Mouse (Mus musculus): ENCODE measurements around the gene Zfp513. TPM values are rescaled to one million over a fixed set of nuclear protein-coding genes. Genes with fewer than 3 reads are reported as not detected.

The Zfp513 gene
- polyA plus RNA-seq, 1 experiment: 65.0 TPM

DNA sequence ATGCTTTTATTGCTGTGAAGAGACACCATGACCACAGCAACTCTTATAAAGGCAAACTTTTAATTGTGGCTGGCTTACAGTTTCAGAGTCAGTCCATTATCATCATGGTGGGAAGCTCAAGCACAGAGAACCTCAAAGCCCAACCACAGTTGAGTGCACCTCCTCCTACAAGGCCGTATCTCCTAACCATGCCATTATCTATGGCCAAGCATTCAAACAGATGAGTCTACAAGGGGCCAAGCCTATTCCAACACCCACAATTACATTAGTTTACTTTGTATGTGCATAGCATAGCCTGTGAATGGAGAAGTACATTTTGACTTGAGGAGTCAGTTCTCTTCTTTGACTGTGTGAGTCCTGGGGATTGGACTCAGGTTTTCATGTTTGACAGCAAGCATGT, 37.2 kb downstream of the Zfp513 start:
- peaks cover 70% of the 10 kb centered on the region for H3K36me3 ChIP-seq (ENCODE audit: control insufficient read depth, insufficient read depth, low read length)
- H3K27me3 ChIP-seq (ENCODE audit: control insufficient read depth, insufficient read depth, low read length): no peaks in the 10 kb centered on the region
- WGBS: 95% methylated on average over 1 of the region's 1 CpGs
- H3K4me3 ChIP-seq (ENCODE audit: low read depth, low read length): no peak overlapping the region
- H3K27ac ChIP-seq (ENCODE audit: insufficient read depth, low read depth, low read length): no peak overlapping the region
- H3K4me1 ChIP-seq (ENCODE audit: control insufficient read depth, insufficient read depth, insufficient read length, low read length): no peaks in the 10 kb centered on the region; the same call in 1 of the 2 replicates
- no peak for TF ChIP-seq POLR2A (IDR thresholded peaks at IDR 0.05; ENCODE audit: low read depth, low read length)
- no peak for TF ChIP-seq CTCF (IDR thresholded peaks at IDR 0.05; ENCODE audit: extremely low read depth, insufficient read length, insufficient replicate concordance, low read depth, low read length)

DNA sequence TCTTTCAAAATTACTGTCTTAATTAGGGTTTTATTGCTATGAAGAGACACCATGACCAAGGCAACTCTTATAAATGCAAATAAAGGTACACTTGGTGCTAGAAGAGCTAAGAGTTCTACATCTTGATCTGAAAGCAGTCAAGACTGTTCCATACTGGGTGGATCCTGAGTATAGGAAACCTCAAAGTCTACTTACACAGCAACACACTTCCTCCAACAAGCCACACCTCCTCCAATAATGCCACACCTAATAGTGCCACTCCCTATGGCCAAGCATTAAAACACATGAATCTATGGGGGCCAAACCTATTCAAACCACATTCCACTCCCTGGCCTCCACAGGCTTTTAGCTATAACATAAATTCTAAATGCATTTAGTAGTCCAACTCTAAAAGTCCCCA, 39.6 kb downstream of the Zfp513 start:
- Histone ChIP-seq H3K27ac (ENCODE audit: insufficient read depth, low read depth, low read length) (no peak overlapping the region), H3K4me1 (ENCODE audit: control insufficient read depth, insufficient read depth, insufficient read length, low read length) (no peaks in the 10 kb centered on the region; the same call in 1 of the 2 replicates), H3K36me3 (ENCODE audit: control insufficient read depth, insufficient read depth, low read length) (peaks cover 69% of the 10 kb centered on the region), H3K27me3 (ENCODE audit: control insufficient read depth, insufficient read depth, low read length) (no peaks in the 10 kb centered on the region), H3K4me3 (ENCODE audit: low read depth, low read length) (no peak overlapping the region)
- TF ChIP-seq CTCF (IDR thresholded peaks at IDR 0.05; ENCODE audit: extremely low read depth, insufficient read length, insufficient replicate concordance, low read depth, low read length): no peak
- TF ChIP-seq POLR2A (IDR thresholded peaks at IDR 0.05; ENCODE audit: low read depth, low read length): no peak

- peak; percentile 84 for TF ChIP-seq POLR2A (IDR thresholded peaks at IDR 0.05; ENCODE audit: low read depth, low read length)
- no peak for TF ChIP-seq CTCF (IDR thresholded peaks at IDR 0.05; ENCODE audit: extremely low read depth, insufficient read length, insufficient replicate concordance, low read depth, low read length)
- H3K36me3 ChIP-seq (ENCODE audit: control insufficient read depth, insufficient read depth, low read length): peaks cover 26% of the 10 kb centered on the region
- H3K27me3 ChIP-seq (ENCODE audit: control insufficient read depth, insufficient read depth, low read length): no peaks in the 10 kb centered on the region
- 0 out of 2 replicates have a peak within 1 kb of the TSS, but pooled peaks have one; percentile 38 for H3K27ac ChIP-seq (ENCODE audit: insufficient read depth, low read depth, low read length)
- H3K4me3 ChIP-seq (ENCODE audit: low read depth, low read length): peak within 1 kb of the TSS; percentile 98
- peaks cover 4% of the 10 kb centered on the region; the same call in 1 of the 2 replicates for H3K4me1 ChIP-seq (ENCODE audit: control insufficient read depth, insufficient read depth, insufficient read length, low read length)
- under 1% methylated on average over 19 of the region's 19 CpGs for WGBS
These were observed 48.0 kb downstream of the Zfp513 start, which contains the start of gene Mpv17 for GRCm38 (mm10) chr5:31154152-31154553. TSS of gene Mpv17 (minus strand) at chr5:31154251.

DNA sequence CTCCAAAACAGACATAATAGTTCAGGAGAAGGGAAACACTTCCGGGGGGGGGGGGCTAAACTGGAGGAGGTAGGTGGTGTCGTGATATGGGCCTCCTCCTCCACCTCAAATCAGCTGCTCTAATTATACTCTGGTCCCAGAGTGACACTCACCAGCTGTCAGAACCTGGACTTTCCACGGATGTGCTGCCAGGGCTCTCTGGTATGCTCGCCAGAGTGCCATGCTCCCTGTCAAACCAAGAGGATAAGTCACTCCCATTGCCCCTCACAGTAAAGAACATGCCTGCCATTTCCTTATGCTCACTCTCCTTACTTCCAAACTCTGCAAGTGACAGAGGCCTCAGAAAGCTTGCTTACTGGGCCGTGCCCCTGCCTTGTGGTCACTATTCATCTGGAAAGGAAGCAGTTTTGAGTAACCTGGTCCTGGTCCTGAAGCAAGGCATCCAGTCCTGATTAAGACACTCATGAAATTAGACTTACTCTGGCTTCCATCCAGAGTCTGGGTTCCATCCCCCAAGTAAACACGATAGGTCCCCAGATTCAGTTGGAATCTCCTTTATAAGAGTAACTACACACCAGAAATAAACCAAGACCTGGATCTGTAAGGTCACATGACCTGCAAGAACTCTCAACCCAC, 48.5 kb downstream of the Zfp513 start:
- H3K36me3 ChIP-seq (ENCODE audit: control insufficient read depth, insufficient read depth, low read length): peaks cover 20% of the 10 kb centered on the region
- H3K27me3 ChIP-seq (ENCODE audit: control insufficient read depth, insufficient read depth, low read length): no peaks in the 10 kb centered on the region
- peaks cover 4% of the 10 kb centered on the region; the same call in 1 of the 2 replicates for H3K4me1 ChIP-seq (ENCODE audit: control insufficient read depth, insufficient read depth, insufficient read length, low read length)
- TF ChIP-seq CTCF (IDR thresholded peaks at IDR 0.05; ENCODE audit: extremely low read depth, insufficient read length, insufficient replicate concordance, low read depth, low read length): no peak
- WGBS: 15% methylated on average over 6 of the region's 6 CpGs
- H3K27ac ChIP-seq (ENCODE audit: insufficient read depth, low read depth, low read length): 0 out of 2 replicates have a peak overlapping the region, but pooled peaks have one; percentile 10
- peak overlapping the region; percentile 98 for H3K4me3 ChIP-seq (ENCODE audit: low read depth, low read length)

GRCm38 (mm10) chr5:31151746-31152145, 50.4 kb downstream of the Zfp513 start:
- no peak for TF ChIP-seq CTCF (IDR thresholded peaks at IDR 0.05; ENCODE audit: extremely low read depth, insufficient read length, insufficient replicate concordance, low read depth, low read length)
- TF ChIP-seq POLR2A (IDR thresholded peaks at IDR 0.05; ENCODE audit: low read depth, low read length): no peak
- Histone ChIP-seq H3K27me3 (ENCODE audit: control insufficient read depth, insufficient read depth, low read length) (no peaks in the 10 kb centered on the region), H3K27ac (ENCODE audit: insufficient read depth, low read depth, low read length) (no peak overlapping the region), H3K4me3 (ENCODE audit: low read depth, low read length) (no peak overlapping the region), H3K4me1 (ENCODE audit: control insufficient read depth, insufficient read depth, insufficient read length, low read length) (peaks cover 4% of the 10 kb centered on the region; the same call in 1 of the 2 replicates), H3K36me3 (ENCODE audit: control insufficient read depth, insufficient read depth, low read length) (peaks cover 3% of the 10 kb centered on the region; the same call in 1 of the 2 replicates)
- WGBS: 65% methylated on average over 3 of the region's 3 CpGs

- Histone ChIP-seq H3K36me3 (ENCODE audit: control insufficient read depth, insufficient read depth, low read length) (peaks cover 5% of the 10 kb centered on the region; the same call in 1 of the 2 replicates), H3K4me3 (ENCODE audit: low read depth, low read length) (no peak overlapping the region), H3K4me1 (ENCODE audit: control insufficient read depth, insufficient read depth, insufficient read length, low read length) (peaks cover 4% of the 10 kb centered on the region; the same call in 1 of the 2 replicates), H3K27ac (ENCODE audit: insufficient read depth, low read depth, low read length) (no peak overlapping the region), H3K27me3 (ENCODE audit: control insufficient read depth, insufficient read depth, low read length) (no peaks in the 10 kb centered on the region)
- TF ChIP-seq POLR2A (IDR thresholded peaks at IDR 0.05; ENCODE audit: low read depth, low read length) (no peak), CTCF (IDR thresholded peaks at IDR 0.05; ENCODE audit: extremely low read depth, insufficient read length, insufficient replicate concordance, low read depth, low read length) (no peak)
- WGBS: 84% methylated on average over 4 of the region's 4 CpGs
These were observed 52.3 kb downstream of the Zfp513 start for GRCm38 (mm10) chr5:31149781-31150180.

Other genes with a start within 250 kb of the Zfp513 start
- 249 and 335 TPM in 2 replicates for gene Preb, start 241.9 kb downstream of the Zfp513 start, polyA plus RNA-seq (2012; rRNA removed)
- gene Tcf23, start 233.6 kb downstream of the Zfp513 start, polyA plus RNA-seq (2012; rRNA removed): 0.44 and 2.0 TPM in 2 replicates
- gene Atraid, start 154.0 kb downstream of the Zfp513 start, polyA plus RNA-seq (2012; rRNA removed): 29.3 and 51.4 TPM in 2 replicates
- gene Slc5a6, start 153.4 kb downstream of the Zfp513 start, polyA plus RNA-seq (2012; rRNA removed): 14.5 and 75.0 TPM in 2 replicates
- gene Cad, start 147.5 kb downstream of the Zfp513 start, polyA plus RNA-seq (2012; rRNA removed): 15.4 and 17.5 TPM in 2 replicates
- gene Dnajc5g, start 96.0 kb downstream of the Zfp513 start, polyA plus RNA-seq (2012; rRNA removed): not detected in 2 replicates
- gene Slc30a3, start 94.1 kb downstream of the Zfp513 start, polyA plus RNA-seq (2012; rRNA removed): 0.15 and 0.17 TPM in 2 replicates
- not detected in 2 replicates for gene Trim54, start 85.6 kb downstream of the Zfp513 start, polyA plus RNA-seq (2012; rRNA removed)
- gene Ucn, start 63.5 kb downstream of the Zfp513 start, polyA plus RNA-seq (2012; rRNA removed): not detected in 2 replicates
- 29.1 and 33.2 TPM in 2 replicates for gene Mpv17, start 48.1 kb downstream of the Zfp513 start, polyA plus RNA-seq (2012; rRNA removed)
- gene Gm29609, start 22.4 kb downstream of the Zfp513 start, polyA plus RNA-seq (2012; rRNA removed): 0.98 and 4.1 TPM in 2 replicates
- 16.3 and 21.9 TPM in 2 replicates for gene Gtf3c2, start 22.2 kb downstream of the Zfp513 start, polyA plus RNA-seq (2012; rRNA removed)
- 37.8 and 56.9 TPM in 2 replicates for gene Snx17, start 9.1 kb downstream of the Zfp513 start, polyA plus RNA-seq (2012; rRNA removed)
- 30.6 and 43.2 TPM in 2 replicates for gene Eif2b4, start 8.9 kb downstream of the Zfp513 start, polyA plus RNA-seq (2012; rRNA removed)
- 39.3 and 67.7 TPM in 2 replicates for gene Ppm1g, start 18.4 kb upstream of the Zfp513 start, polyA plus RNA-seq (2012; rRNA removed)
- 98.0 and 232 TPM in 2 replicates for gene Nrbp1, start 38.6 kb upstream of the Zfp513 start, polyA plus RNA-seq (2012; rRNA removed)
- gene Gm9970, start 38.9 kb upstream of the Zfp513 start, polyA plus RNA-seq (2012; rRNA removed): 0.82 TPM in 1 of 2 replicates, not detected in the other
- gene Krtcap3, start 49.4 kb upstream of the Zfp513 start, polyA plus RNA-seq (2012; rRNA removed): 122 and 205 TPM in 2 replicates
- 18.1 and 20.9 TPM in 2 replicates for gene Ift172, start 88.8 kb upstream of the Zfp513 start, polyA plus RNA-seq (2012; rRNA removed)
- 1.7 and 1.8 TPM in 2 replicates for gene Fndc4, start 93.8 kb upstream of the Zfp513 start, polyA plus RNA-seq (2012; rRNA removed)
- 0.05 TPM in 1 of 2 replicates, not detected in the other for gene Gckr, start 95.1 kb upstream of the Zfp513 start, polyA plus RNA-seq (2012; rRNA removed)